Mouse (Mus musculus): Measurements from ENCODE around the gene Eif1ad.

Eif1ad gene

DNA sequence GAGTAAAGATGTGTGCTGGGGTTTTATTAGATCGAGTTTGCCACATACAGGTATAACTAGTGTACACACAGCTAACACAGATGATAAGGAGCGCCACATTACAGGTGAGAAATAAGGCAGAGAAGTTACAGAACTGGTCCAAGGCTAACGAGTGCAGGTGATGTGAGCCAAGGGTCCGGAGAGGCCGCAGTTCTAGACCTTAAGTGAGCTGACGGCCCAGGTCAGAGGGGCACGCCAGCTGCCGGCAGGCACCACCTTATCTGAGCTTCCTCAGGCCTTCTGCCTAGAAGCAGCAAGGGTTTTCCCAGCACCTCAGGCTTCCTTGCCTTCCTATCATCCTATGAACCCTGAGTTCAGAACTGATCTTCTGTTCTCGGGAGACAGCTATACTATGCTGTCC is 53.1 kb downstream of the Eif1ad start:
- no peak for DNase-seq (ENCODE audit: low spot score)

DNA sequence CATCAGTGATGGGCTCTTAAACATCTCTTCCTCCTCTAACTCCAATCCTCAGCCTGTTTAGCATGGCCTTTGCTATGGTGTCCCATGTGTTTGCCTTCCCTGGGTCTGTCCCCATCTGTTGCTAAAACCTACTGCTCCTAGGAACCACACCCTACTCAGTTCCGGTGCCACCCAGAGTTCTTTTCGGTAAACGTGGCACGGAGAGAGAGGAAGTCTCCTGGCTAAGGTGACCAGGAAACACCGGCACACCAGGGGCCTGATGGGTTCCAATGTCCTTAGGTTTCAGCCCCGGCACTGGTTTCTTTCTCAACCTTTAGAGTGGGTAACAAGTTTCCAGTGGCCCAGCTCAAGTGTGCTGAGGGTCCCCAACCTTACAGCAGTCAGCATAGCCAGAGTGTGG is 54.0 kb downstream of the Eif1ad start:
- no peak for DNase-seq (ENCODE audit: low spot score)

All from MN1 (cell line).